Comparison of ENCODE assay signal across 28 mouse cellular contexts in genomic region chr4:17569061-17569460, GRCm38 (mm10).
DNase-seq lines count a peak whose midpoint lies in the region; ATAC-seq lines count a peak whose summit lies in the region.
"Had no signal": no experiment of that assay in that cellular context is flagged by ENCODE, and none has a peak within 500 bp of the region (broad histone marks: within the 10 kb centered on the region; RNA-seq: fewer than 3 reads in every experiment).

No protein-coding gene starts in this region.

- H3K4me1 ChIP-seq in hindbrain, embryonic 16.5 days (ENCODE audit: control insufficient read depth, insufficient read depth, low read depth, low read length) = no peaks in the 10 kb centered on the region
- H3K4me1 ChIP-seq: embryonic facial prominence, embryonic 13.5 days; embryonic facial prominence, embryonic 15.5 days; forebrain, embryonic 10.5 days; forebrain, embryonic 12.5 days had no signal

- H3K36me3 ChIP-seq in hindbrain, embryonic 16.5 days (ENCODE audit: control insufficient read depth, insufficient read depth, low read length) = no peaks in the 10 kb centered on the region
- H3K36me3 ChIP-seq: embryonic facial prominence, embryonic 13.5 days; embryonic facial prominence, embryonic 15.5 days; forebrain, embryonic 10.5 days; forebrain, embryonic 12.5 days; G1E had no signal

- no peak overlapping the region for H3K4me3 ChIP-seq in hindbrain, embryonic 16.5 days (ENCODE audit: low read length)
- H3K4me3 ChIP-seq: embryonic facial prominence, embryonic 13.5 days; embryonic facial prominence, embryonic 15.5 days; erythroblast, embryonic 14.5 days; forebrain, embryonic 10.5 days; forebrain, embryonic 12.5 days had no signal

- H3K9ac ChIP-seq in hindbrain, embryonic 16.5 days (ENCODE audit: low read depth, low read length) = no peak overlapping the region
- H3K9ac ChIP-seq: embryonic facial prominence, embryonic 13.5 days; embryonic facial prominence, embryonic 15.5 days; forebrain, embryonic 12.5 days had no signal

- no peak overlapping the region for H3K4me2 ChIP-seq in hindbrain, embryonic 16.5 days (ENCODE audit: low read length)
- H3K4me2 ChIP-seq: embryonic facial prominence, embryonic 13.5 days; embryonic facial prominence, embryonic 15.5 days; forebrain, embryonic 12.5 days had no signal

- peak; percentile 95 for ATAC-seq in frontal cortex, adult (ENCODE audit: low TSS enrichment)
- no peak for ATAC-seq in hindbrain, embryonic 16.5 days
- ATAC-seq: activated CD4-positive, CD25-positive, alpha-beta regulatory T cell, adult 4 months; CD4-positive, CD25-positive, alpha-beta regulatory T cell, adult 4 months; forebrain, embryonic 14.5 days; forebrain, embryonic 16.5 days; Patski had no signal

- WGBS in hindbrain, embryonic 16.5 days = 93% methylated on average over 1 of the region's 1 CpGs

- no peak for DNase-seq in frontal cortex, postnatal 25 days (ENCODE audit: low spot score in 2 of 2)
- DNase-seq in 3T3-L1 (ENCODE audit: low read depth, low spot score) = peak; percentile 68
- DNase-seq in brain, adult 2 months (ENCODE audit: low read depth, low spot score) = peak; percentile 63
- DNase-seq in right cerebral cortex, postnatal 10 days (ENCODE audit: low spot score in 2 of 2) = no peak
- DNase-seq: adrenal gland, adult 8-10 months; adrenal gland, postnatal 14 days; adrenal gland, postnatal 36 days; cerebellum, adult 11 months; cerebellum, adult 18-20 months; cerebellum, adult 8-10 months; cerebellum, adult 9-11 months; cerebellum, postnatal 14 days; cerebellum, postnatal 36 days; embryo, embryonic 11 days had no signal

- H3K9me3 ChIP-seq in hindbrain, embryonic 16.5 days (ENCODE audit: control insufficient read depth, low read length) = no peaks in the 10 kb centered on the region
- H3K9me3 ChIP-seq: embryonic facial prominence, embryonic 13.5 days; embryonic facial prominence, embryonic 15.5 days; forebrain, embryonic 10.5 days; forebrain, embryonic 12.5 days; G1E had no signal

- H3K27me3 ChIP-seq in hindbrain, embryonic 16.5 days (replicated peaks; ENCODE audit: control insufficient read depth, insufficient read depth, low read length) = no peaks in the 10 kb centered on the region
- H3K27me3 ChIP-seq: CH12.LX; embryonic facial prominence, embryonic 13.5 days; embryonic facial prominence, embryonic 15.5 days; forebrain, embryonic 12.5 days; Patski had no signal

- no peak overlapping the region for H3K27ac ChIP-seq in hindbrain, embryonic 16.5 days (ENCODE audit: low read depth, low read length)
- H3K27ac ChIP-seq: embryonic facial prominence, embryonic 13.5 days; embryonic facial prominence, embryonic 15.5 days; forebrain, embryonic 10.5 days; forebrain, embryonic 12.5 days had no signal

Comparison
In these comparisons a context has a peak if more than half of its experiments do, and no peak if none do; other contexts are left out.
1. DNase-seq: peak in 3T3-L1 (single experiment) and brain, adult 2 months (single experiment); none in frontal cortex, postnatal 25 days (0 of 2) and right cerebral cortex, postnatal 10 days (0 of 2).